Mouse (Mus musculus) olfactory bulb, adult 2 months (tissue): ENCODE results near the gene Ptprt. TPM values are rescaled to one million over a fixed set of nuclear protein-coding genes. Genes with fewer than 3 reads are reported as not detected.

ENCODE experiments used
- H3K27ac ChIP-seq: fragments of 200-500 bp; 2 replicates; pipeline ENCODE4 v1.5.1; 2012; ENCODE audit warnings: low read depth, low read length; ENCODE audit not compliant: insufficient read depth
- H3K4me1 ChIP-seq: fragments of 200-500 bp; 2 replicates; pipeline ENCODE4 v1.6.1; 2012; ENCODE audit warnings: low read length; ENCODE audit not compliant: control insufficient read depth, insufficient read depth
- H3K4me3 ChIP-seq: fragments of 200-500 bp; 2 replicates; pipeline ENCODE4 v1.5.1; 2012; ENCODE audit warnings: mild to moderate bottlenecking, low read depth, low read length, moderate library complexity; ENCODE audit not compliant: insufficient read depth
- CTCF ChIP-seq: fragments of 200-500 bp; IDR thresholded peaks from 2 replicates; pipeline ENCODE4 v1.5.1; 2012; ENCODE audit warnings: low read depth, mild to moderate bottlenecking, low read length, moderate library complexity; ENCODE audit not compliant: insufficient read depth
- POLR2A ChIP-seq: fragments of 200-500 bp; IDR thresholded peaks from 2 replicates; pipeline ENCODE4 v1.6.1; 2012; ENCODE audit warnings: mild to moderate bottlenecking, low read depth, low read length, moderate library complexity; ENCODE audit not compliant: insufficient read depth
- WGBS: fragments of 180-500 bp; shearing (Covaris S2); methylation state at CpG from one replicate; pipeline ENCODE4 v1.1.7; 2018; 5-methylcytosine and 5-hydroxymethylcytosine counted together
- polyA plus RNA-seq: library from polyadenylated mRNA; stranded (reverse); fragments of >200 nt; gene quantifications from 2 replicates; pipeline ENCODE4 v1.2.4, GENCODE M21; 2012; ENCODE audit warnings: low replicate concordance; ENCODE audit not compliant: missing spikeins, insufficient read depth, insufficient read length

Ptprt gene
- polyA plus RNA-seq, 1 experiment = 33.3 TPM

- 0 out of 2 replicates have a peak overlapping the region, but pooled peaks have one; percentile 44 for H3K27ac ChIP-seq
- 12% methylated on average over 8 of the region's 8 CpGs for WGBS
- peak overlapping the region; percentile 38 for H3K4me3 ChIP-seq
- no peaks in the 10 kb centered on the region for H3K4me1 ChIP-seq
- no peak for TF ChIP-seq CTCF
- no peak for TF ChIP-seq POLR2A
Measured at GRCm38 (mm10) chr2:161511101-161511759, 1149.7 kb downstream of the Ptprt start.

- Histone ChIP-seq H3K27ac (no peak overlapping the region), H3K4me1 (peaks cover 7% of the 10 kb centered on the region; the same call in 1 of the 2 replicates), H3K4me3 (no peak overlapping the region)
- 29% methylated on average over 13 of the region's 13 CpGs for whole genome bisulfite sequencing
- no peak for TF ChIP-seq CTCF
- no peak for TF ChIP-seq POLR2A
Measured at GRCm38 (mm10) chr2:161499097-161499899, 1161.6 kb downstream of the Ptprt start.

GRCm38 (mm10) chr2:161498449-161499096 is 1162.4 kb downstream of the Ptprt start:
- WGBS = 18% methylated on average over 13 of the region's 13 CpGs
- no peak overlapping the region for H3K27ac ChIP-seq
- H3K4me3 ChIP-seq = peak overlapping the region; percentile 34
- TF ChIP-seq POLR2A (no peak), CTCF (no peak)
- peaks cover 7% of the 10 kb centered on the region; the same call in 1 of the 2 replicates for H3K4me1 ChIP-seq

GRCm38 (mm10) chr2:161481741-161482140 is 1179.2 kb downstream of the Ptprt start:
- Histone ChIP-seq H3K27ac (no peak overlapping the region), H3K4me1 (no peaks in the 10 kb centered on the region), H3K4me3 (no peak overlapping the region)
- no peak for TF ChIP-seq POLR2A
- 87% methylated on average over 1 of the region's 1 CpGs for WGBS

- TF ChIP-seq POLR2A = no peak
- TF ChIP-seq CTCF = no peak
- no peaks in the 10 kb centered on the region for H3K4me1 ChIP-seq
- H3K4me3 ChIP-seq = no peak overlapping the region
- no peak overlapping the region for H3K27ac ChIP-seq
Measured at GRCm38 (mm10) chr2:161480445-161480844, 1180.5 kb downstream of the Ptprt start.
